Mouse (Mus musculus): Measurements from ENCODE around the gene Slc7a8. TPM values are rescaled to one million over a fixed set of nuclear protein-coding genes. Genes with fewer than 3 reads are reported as not detected.

The Slc7a8 gene
- polyA plus RNA-seq, 1 experiment from 2014 or later: 12.1 TPM

DNA sequence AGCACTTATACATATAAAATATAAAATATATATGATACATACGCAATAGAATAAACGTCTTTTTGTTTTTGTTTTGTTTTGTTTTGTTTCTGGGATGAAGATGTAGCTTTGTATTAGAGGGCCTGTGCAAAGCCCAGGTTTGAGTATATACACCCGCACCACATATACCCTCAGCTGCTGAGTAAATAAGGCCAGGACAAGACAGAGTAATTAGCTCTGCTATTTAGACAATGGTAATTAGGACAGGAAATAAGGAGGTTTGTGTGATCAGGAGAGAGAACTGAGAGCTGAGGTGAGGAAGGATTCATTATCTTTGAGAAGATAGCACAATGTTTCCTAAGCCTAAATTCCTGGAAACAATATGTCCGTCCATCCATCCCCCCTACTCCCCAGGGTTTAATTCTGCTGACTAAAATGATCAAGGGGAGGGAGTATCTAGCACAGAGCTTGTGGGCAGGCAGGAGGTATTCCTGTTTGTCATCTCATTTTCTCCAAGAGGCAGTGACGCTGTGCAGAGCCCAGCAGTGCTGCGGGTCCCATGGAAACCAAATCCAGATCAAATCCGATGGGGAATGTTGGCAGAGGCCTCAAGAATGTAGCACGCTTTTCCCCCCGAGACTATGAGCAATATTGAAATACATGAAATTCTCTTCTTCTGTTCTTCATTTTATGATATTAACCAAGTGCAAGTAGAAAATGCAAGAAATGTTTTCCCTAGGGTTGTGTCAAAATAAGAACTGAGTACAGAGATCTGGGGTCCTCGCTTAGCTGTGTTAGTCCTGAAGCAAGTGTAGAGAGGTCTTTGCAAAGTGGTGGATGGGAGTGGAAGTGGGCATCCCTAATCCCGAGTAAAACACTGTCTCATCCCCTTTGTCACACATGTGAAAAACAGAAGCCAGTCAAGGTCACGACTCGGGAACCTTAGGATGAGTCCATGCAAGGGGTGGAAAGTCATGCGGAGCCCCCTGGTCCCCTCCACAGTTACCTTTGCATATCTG is 44.9 kb downstream of the Slc7a8 start:
- H3K27me3 ChIP-seq (ENCODE audit: control insufficient read depth, insufficient read depth, low read length): no peaks in the 10 kb centered on the region
- H3K4me2 ChIP-seq (replicated peaks; ENCODE audit: low read depth, low read length): no peak overlapping the region
- H3K4me1 ChIP-seq (ENCODE audit: control insufficient read depth, insufficient read depth, low read length): no peaks in the 10 kb centered on the region
- H3K9me3 ChIP-seq (ENCODE audit: control insufficient read depth, low read length): no peaks in the 10 kb centered on the region
- no peak for ATAC-seq (ENCODE audit: low FRiP score, low TSS enrichment)
- H3K36me3 ChIP-seq (ENCODE audit: control insufficient read depth, insufficient read depth, low read length): no peaks in the 10 kb centered on the region
- H3K4me3 ChIP-seq (ENCODE audit: low read length): no peak overlapping the region
- no peak overlapping the region for H3K9ac ChIP-seq (ENCODE audit: low read depth, low read length)
- WGBS: 82% methylated on average over 14 of the region's 14 CpGs
- H3K27ac ChIP-seq (ENCODE audit: low read depth, low read length): no peak overlapping the region

DNA sequence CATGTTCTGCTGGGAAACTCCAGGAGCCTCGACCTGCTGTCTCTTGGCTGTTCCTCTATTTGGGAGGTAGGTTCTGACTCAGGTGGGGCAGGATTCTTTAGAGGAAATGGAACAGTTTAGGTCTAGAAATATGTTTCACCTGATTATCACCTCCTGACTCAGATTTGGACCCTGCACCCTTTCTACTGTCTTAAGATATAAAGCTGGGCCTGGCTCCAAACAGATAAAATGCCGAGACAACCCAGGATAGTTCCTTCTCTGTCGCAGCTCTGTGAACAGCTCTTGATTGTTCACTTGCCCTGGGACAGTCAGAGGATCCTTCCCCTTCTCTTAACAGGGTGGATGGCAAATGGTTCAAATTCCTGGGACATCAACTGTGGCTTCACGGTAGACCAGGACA is 46.5 kb downstream of the Slc7a8 start:
- H3K27me3 ChIP-seq (ENCODE audit: control insufficient read depth, insufficient read depth, low read length): no peaks in the 10 kb centered on the region
- 76% methylated on average over 4 of the region's 4 CpGs for WGBS
- H3K4me2 ChIP-seq (replicated peaks; ENCODE audit: low read depth, low read length): no peak overlapping the region
- no peak for ATAC-seq (ENCODE audit: low FRiP score, low TSS enrichment)
- H3K9ac ChIP-seq (ENCODE audit: low read depth, low read length): no peak overlapping the region
- H3K9me3 ChIP-seq (ENCODE audit: control insufficient read depth, low read length): no peaks in the 10 kb centered on the region
- H3K4me3 ChIP-seq (ENCODE audit: low read length): no peak overlapping the region
- H3K36me3 ChIP-seq (ENCODE audit: control insufficient read depth, insufficient read depth, low read length): no peaks in the 10 kb centered on the region
- no peaks in the 10 kb centered on the region for H3K4me1 ChIP-seq (ENCODE audit: control insufficient read depth, insufficient read depth, low read length)
- no peak overlapping the region for H3K27ac ChIP-seq (ENCODE audit: low read depth, low read length)

DNA sequence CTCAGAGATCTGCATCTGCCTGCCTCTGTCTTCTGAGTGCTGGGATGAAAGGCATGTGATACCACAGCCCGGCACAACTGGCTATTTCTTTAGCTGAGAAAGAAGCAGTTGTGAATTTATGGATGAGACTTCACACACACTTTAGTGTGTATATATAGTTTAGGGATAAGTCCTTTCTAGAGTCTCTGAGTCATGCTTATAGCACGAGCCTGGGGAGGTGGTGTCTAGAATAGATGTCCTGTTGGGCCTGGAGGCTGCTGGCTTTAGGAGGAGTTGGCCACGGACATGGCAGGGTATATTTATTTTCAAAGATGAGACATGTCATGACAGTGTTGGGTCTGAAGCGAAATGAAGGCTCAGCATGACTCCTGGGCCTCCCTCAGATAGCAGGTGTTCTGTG is 47.7 kb downstream of the Slc7a8 start:
- Histone ChIP-seq H3K27ac (ENCODE audit: low read depth, low read length) (no peak overlapping the region), H3K27me3 (ENCODE audit: control insufficient read depth, insufficient read depth, low read length) (no peaks in the 10 kb centered on the region), H3K36me3 (ENCODE audit: control insufficient read depth, insufficient read depth, low read length) (no peaks in the 10 kb centered on the region), H3K9ac (ENCODE audit: low read depth, low read length) (no peak overlapping the region), H3K4me3 (ENCODE audit: low read length) (no peak overlapping the region), H3K4me1 (ENCODE audit: control insufficient read depth, insufficient read depth, low read length) (no peaks in the 10 kb centered on the region), H3K4me2 (replicated peaks; ENCODE audit: low read depth, low read length) (no peak overlapping the region), H3K9me3 (ENCODE audit: control insufficient read depth, low read length) (no peaks in the 10 kb centered on the region)
- ATAC-seq (ENCODE audit: low FRiP score, low TSS enrichment): no peak
- WGBS: 66% methylated on average over 4 of the region's 4 CpGs

DNA sequence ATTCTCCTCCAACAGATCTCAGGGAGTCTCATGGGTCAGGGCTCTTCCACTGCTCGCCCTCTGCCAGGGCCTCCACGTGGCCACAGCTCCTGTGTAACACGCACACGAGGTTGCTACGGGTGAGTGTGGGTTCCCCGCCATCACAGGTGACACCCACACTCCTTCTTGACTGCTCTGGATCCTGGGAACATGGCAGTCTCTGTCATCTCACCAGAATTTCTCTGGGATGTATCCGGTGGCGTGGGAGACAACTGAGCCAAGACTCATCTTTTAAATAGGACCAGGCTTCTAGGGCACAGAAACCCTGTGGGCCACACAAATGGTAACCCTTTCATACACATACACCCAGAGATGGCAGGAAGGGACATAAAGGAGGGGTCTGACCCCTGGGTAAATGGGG is 49.5 kb downstream of the Slc7a8 start:
- H3K27ac ChIP-seq (ENCODE audit: low read depth, low read length): no peak overlapping the region
- no peaks in the 10 kb centered on the region for H3K27me3 ChIP-seq (ENCODE audit: control insufficient read depth, insufficient read depth, low read length)
- no peak overlapping the region for H3K4me2 ChIP-seq (replicated peaks; ENCODE audit: low read depth, low read length)
- H3K4me3 ChIP-seq (ENCODE audit: low read length): no peak overlapping the region
- WGBS: 87% methylated on average over 8 of the region's 8 CpGs
- H3K9me3 ChIP-seq (ENCODE audit: control insufficient read depth, low read length): no peaks in the 10 kb centered on the region
- H3K9ac ChIP-seq (ENCODE audit: low read depth, low read length): no peak overlapping the region
- no peaks in the 10 kb centered on the region for H3K36me3 ChIP-seq (ENCODE audit: control insufficient read depth, insufficient read depth, low read length)
- no peaks in the 10 kb centered on the region for H3K4me1 ChIP-seq (ENCODE audit: control insufficient read depth, insufficient read depth, low read length)
- ATAC-seq (ENCODE audit: low FRiP score, low TSS enrichment): no peak

DNA sequence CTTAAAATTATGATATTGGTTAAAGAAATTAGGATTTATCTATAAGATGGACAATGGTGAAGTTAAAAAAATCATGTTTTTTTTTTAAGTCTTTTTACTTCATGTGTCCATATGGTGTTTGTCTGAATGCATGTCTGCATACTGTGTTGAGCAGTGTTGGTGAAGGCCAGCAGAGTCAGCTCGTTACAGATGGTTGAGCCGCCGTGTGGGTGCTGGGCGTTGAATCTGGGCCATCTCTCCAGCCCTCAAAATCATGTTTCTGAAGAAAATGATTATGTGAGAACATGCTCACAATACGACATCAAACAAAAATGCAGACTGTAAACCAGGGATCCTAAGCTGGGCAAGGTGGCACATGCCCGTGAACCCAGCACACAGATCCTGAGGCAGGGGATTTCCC is 51.4 kb downstream of the Slc7a8 start:
- Histone ChIP-seq H3K9me3 (ENCODE audit: control insufficient read depth, low read length) (no peaks in the 10 kb centered on the region), H3K9ac (ENCODE audit: low read depth, low read length) (no peak overlapping the region), H3K4me3 (ENCODE audit: low read length) (no peak overlapping the region), H3K4me1 (ENCODE audit: control insufficient read depth, insufficient read depth, low read length) (no peaks in the 10 kb centered on the region), H3K4me2 (replicated peaks; ENCODE audit: low read depth, low read length) (no peak overlapping the region), H3K36me3 (ENCODE audit: control insufficient read depth, insufficient read depth, low read length) (no peaks in the 10 kb centered on the region), H3K27ac (ENCODE audit: low read depth, low read length) (no peak overlapping the region), H3K27me3 (ENCODE audit: control insufficient read depth, insufficient read depth, low read length) (no peaks in the 10 kb centered on the region)
- ATAC-seq (ENCODE audit: low FRiP score, low TSS enrichment): no peak
- WGBS: 89% methylated on average over 6 of the region's 6 CpGs

DNA sequence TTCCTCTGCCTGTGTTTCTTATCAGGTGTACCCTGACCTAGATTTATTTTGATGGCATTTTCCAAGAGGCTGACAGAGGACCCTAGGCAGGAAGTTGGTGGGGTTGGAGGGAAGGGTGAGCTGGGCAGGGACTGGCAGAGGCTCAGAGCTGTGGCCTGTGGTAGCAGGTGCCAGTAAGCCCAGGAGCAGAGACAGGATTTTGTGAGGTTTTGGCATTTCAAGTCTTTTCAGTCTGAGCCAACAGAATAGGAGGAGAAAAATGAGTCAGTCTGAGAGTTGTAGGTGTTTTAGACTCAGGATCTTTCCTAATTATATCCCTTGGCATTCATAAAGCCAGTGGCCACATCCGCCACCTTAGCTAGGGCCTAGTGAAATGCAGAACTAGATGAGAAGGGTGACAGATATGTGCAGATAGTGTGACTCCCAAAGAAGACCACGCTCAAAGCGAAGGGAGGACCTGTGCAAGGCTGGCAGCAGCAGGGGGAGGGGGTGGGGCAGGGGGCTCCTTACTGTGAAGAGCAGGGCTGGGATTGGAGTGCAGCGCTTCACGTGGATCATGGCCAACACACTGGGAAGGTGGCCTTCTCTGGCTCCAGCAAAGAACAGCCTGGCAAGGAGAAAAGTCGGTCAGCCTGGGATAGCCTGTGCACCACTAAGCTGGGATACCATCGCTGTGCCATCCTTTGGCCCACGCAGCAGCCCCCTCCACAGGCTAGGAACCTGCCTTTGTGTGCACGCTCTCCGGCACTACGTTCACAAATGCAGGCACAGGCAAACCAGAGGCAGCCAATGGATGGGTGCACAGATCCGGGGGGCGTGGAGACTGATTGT is 52.7 kb downstream of the Slc7a8 start:
- H3K4me1 ChIP-seq (ENCODE audit: control insufficient read depth, insufficient read depth, low read length): no peaks in the 10 kb centered on the region
- ATAC-seq (ENCODE audit: low FRiP score, low TSS enrichment): no peak
- H3K9ac ChIP-seq (ENCODE audit: low read depth, low read length): no peak overlapping the region
- no peak overlapping the region for H3K27ac ChIP-seq (ENCODE audit: low read depth, low read length)
- H3K27me3 ChIP-seq (ENCODE audit: control insufficient read depth, insufficient read depth, low read length): no peaks in the 10 kb centered on the region
- no peak overlapping the region for H3K4me2 ChIP-seq (replicated peaks; ENCODE audit: low read depth, low read length)
- WGBS: 67% methylated on average over 13 of the region's 13 CpGs
- no peak overlapping the region for H3K4me3 ChIP-seq (ENCODE audit: low read length)
- no peaks in the 10 kb centered on the region for H3K9me3 ChIP-seq (ENCODE audit: control insufficient read depth, low read length)
- no peaks in the 10 kb centered on the region for H3K36me3 ChIP-seq (ENCODE audit: control insufficient read depth, insufficient read depth, low read length)

DNA sequence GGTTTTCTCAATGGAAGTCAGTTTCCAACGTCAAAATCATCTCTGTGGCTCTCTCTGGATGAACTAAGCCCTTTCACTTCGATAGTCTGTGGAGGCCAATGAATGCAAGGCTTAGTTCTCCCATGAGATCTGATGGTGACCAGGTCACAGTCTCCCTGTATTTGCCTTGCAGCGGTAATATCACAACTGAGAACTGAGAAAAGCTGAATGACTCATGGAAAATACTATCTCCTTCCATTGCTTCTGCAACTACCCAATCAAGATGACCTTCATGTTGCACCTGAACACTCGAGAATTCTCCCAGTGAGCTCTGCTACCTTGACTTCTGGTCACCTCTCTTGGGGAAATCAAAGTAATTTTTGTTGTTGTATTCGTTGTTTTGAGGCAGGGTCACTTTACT is 54.2 kb downstream of the Slc7a8 start:
- H3K36me3 ChIP-seq (ENCODE audit: control insufficient read depth, insufficient read depth, low read length): no peaks in the 10 kb centered on the region
- no peak overlapping the region for H3K9ac ChIP-seq (ENCODE audit: low read depth, low read length)
- no peak overlapping the region for H3K4me3 ChIP-seq (ENCODE audit: low read length)
- no peaks in the 10 kb centered on the region for H3K9me3 ChIP-seq (ENCODE audit: control insufficient read depth, low read length)
- 0 out of 2 replicates have a peak, but pooled peaks cover under 1% of the 10 kb centered on the region for H3K4me1 ChIP-seq (ENCODE audit: control insufficient read depth, insufficient read depth, low read length)
- H3K4me2 ChIP-seq (replicated peaks; ENCODE audit: low read depth, low read length): no peak overlapping the region
- no peak overlapping the region for H3K27ac ChIP-seq (ENCODE audit: low read depth, low read length)
- WGBS: 78% methylated on average over 5 of the region's 5 CpGs
- H3K27me3 ChIP-seq (ENCODE audit: control insufficient read depth, insufficient read depth, low read length): no peaks in the 10 kb centered on the region
- no peak for ATAC-seq (ENCODE audit: low FRiP score, low TSS enrichment)

DNA sequence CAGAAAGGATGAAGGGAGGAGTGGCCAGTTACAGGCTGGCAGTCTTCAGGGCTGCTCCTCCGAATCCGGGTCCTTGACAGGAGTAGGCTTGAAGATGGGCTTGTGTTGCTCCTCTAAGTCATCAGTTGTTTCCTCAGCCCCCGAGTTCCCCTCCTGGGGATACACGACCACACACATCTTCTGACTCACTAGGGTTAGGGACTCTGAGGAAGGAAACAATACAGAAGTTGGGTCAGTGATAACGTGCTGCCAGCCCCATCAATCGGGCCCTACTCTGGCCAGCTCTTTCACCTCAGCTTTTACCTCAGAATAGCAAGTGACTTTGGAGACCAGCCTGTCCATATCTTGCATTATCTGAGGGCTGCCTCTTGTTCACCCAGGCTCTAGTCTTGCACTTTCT is 57.7 kb downstream of the Slc7a8 start:
- Histone ChIP-seq H3K4me2 (replicated peaks; ENCODE audit: low read depth, low read length) (no peak overlapping the region), H3K36me3 (ENCODE audit: control insufficient read depth, insufficient read depth, low read length) (no peaks in the 10 kb centered on the region), H3K27me3 (ENCODE audit: control insufficient read depth, insufficient read depth, low read length) (no peaks in the 10 kb centered on the region), H3K4me1 (ENCODE audit: control insufficient read depth, insufficient read depth, low read length) (0 out of 2 replicates have a peak, but pooled peaks cover 2% of the 10 kb centered on the region), H3K27ac (ENCODE audit: low read depth, low read length) (no peak overlapping the region), H3K9ac (ENCODE audit: low read depth, low read length) (no peak overlapping the region), H3K4me3 (ENCODE audit: low read length) (no peak overlapping the region), H3K9me3 (ENCODE audit: control insufficient read depth, low read length) (no peaks in the 10 kb centered on the region; the same call in 1 of the 2 replicates)
- 85% methylated on average over 6 of the region's 6 CpGs for WGBS
- ATAC-seq (ENCODE audit: low FRiP score, low TSS enrichment): no peak

DNA sequence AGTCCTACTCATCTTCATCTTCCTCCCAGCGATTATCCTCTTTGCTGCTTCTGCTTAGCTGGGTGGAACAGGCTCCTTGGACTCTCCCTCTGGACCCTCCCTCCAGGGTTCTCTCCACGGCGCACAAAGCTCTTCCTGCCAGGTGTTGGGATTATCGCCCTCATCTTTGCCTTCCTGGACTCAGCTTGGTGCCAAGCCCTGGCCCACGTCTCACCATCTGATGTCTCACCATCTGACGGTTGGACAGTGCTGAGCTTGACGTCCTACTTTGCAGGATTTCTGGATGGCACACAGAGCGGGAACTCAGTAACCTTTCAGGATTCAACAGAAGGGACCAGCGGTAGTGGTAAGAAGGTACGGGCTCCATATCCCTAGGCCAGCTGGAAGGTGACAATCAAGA is 60.0 kb downstream of the Slc7a8 start:
- 75% methylated on average over 10 of the region's 10 CpGs for WGBS
- ATAC-seq (ENCODE audit: low FRiP score, low TSS enrichment): no peak
- H3K36me3 ChIP-seq (ENCODE audit: control insufficient read depth, insufficient read depth, low read length): no peaks in the 10 kb centered on the region

More for the DNA sequence above, 60.0 kb downstream of the Slc7a8 start:
- no peak overlapping the region for H3K27ac ChIP-seq (ENCODE audit: low read depth, low read length)
- 0 out of 2 replicates have a peak, but pooled peaks cover 2% of the 10 kb centered on the region for H3K4me1 ChIP-seq (ENCODE audit: control insufficient read depth, insufficient read depth, low read length)
- H3K4me2 ChIP-seq (replicated peaks; ENCODE audit: low read depth, low read length): no peak overlapping the region
- no peak overlapping the region for H3K4me3 ChIP-seq (ENCODE audit: low read length)
- no peaks in the 10 kb centered on the region for H3K27me3 ChIP-seq (ENCODE audit: control insufficient read depth, insufficient read depth, low read length)
- H3K9ac ChIP-seq (ENCODE audit: low read depth, low read length): no peak overlapping the region
- H3K9me3 ChIP-seq (ENCODE audit: control insufficient read depth, low read length): no peaks in the 10 kb centered on the region; the same call in 1 of the 2 replicates

Data from kidney, embryonic 14.5 days (tissue).